Mouse (Mus musculus) limb, embryonic 14.5 days (tissue): ENCODE measurements around the gene Ap1m2. TPM values are rescaled to one million over a fixed set of nuclear protein-coding genes. Genes with fewer than 3 reads are reported as not detected.

Experiments used
- ATAC-seq: fragments of 200-750 bp; cut with Nextera tagmentation; 2 replicates; pipeline ENCODE4 v1.8.0; 2017; ENCODE audit warnings: low read depth, moderate number of reproducible peaks, moderate TSS enrichment; ENCODE audit not compliant: low FRiP score
- DNase-seq: peaks from one replicate; pipeline ENCODE4 v3.0.0-alpha.2; 2015; ENCODE audit warnings: low spot score
- H3K27ac ChIP-seq: fragments of 300-500 bp; sonication (generic); replicated peaks from 2 replicates; pipeline ENCODE4 v1.5.1; 2014; ENCODE audit warnings: low read depth, mild to moderate bottlenecking, low read length, moderate library complexity, mixed read lengths
- H3K27me3 ChIP-seq: fragments of 300-500 bp; sonication (generic); 2 replicates; pipeline ENCODE4 v1.6.1; 2014; ENCODE audit warnings: low read length, mixed read lengths; ENCODE audit not compliant: control insufficient read depth, insufficient read depth
- H3K36me3 ChIP-seq: fragments of 300-500 bp; sonication (generic); 2 replicates; pipeline ENCODE4 v1.6.1; 2014; ENCODE audit warnings: mild to moderate bottlenecking, low read length, moderate library complexity, mixed read lengths; ENCODE audit not compliant: control insufficient read depth, insufficient read depth
- H3K4me1 ChIP-seq: fragments of 300-500 bp; sonication (generic); 2 replicates; pipeline ENCODE4 v1.6.1; 2014; ENCODE audit warnings: antibody characterized with exemption, low read length, mixed read lengths; ENCODE audit not compliant: control insufficient read depth, insufficient read depth
- H3K4me2 ChIP-seq: fragments of 300-500 bp; sonication (generic); replicated peaks from 2 replicates; pipeline ENCODE4 v1.6.1; 2014; ENCODE audit warnings: low read depth, mild to moderate bottlenecking, low read length, moderate library complexity; ENCODE audit not compliant: severe bottlenecking
- H3K4me3 ChIP-seq: fragments of 300-500 bp; sonication (generic); replicated peaks from 2 replicates; pipeline ENCODE4 v1.5.1; 2014; ENCODE audit warnings: low read length
- H3K9ac ChIP-seq: fragments of 300-500 bp; sonication (generic); 2 replicates; pipeline ENCODE4 v1.6.1; 2014; ENCODE audit warnings: mild to moderate bottlenecking, low read depth, low read length, moderate library complexity; ENCODE audit not compliant: severe bottlenecking
- H3K9me3 ChIP-seq: fragments of 300-500 bp; sonication (generic); 2 replicates; pipeline ENCODE4 v1.6.1; 2016; ENCODE audit warnings: low read length; ENCODE audit not compliant: control insufficient read depth
- POLR2A ChIP-seq: fragments of 200-500 bp; IDR thresholded peaks from 2 replicates; pipeline ENCODE4 v1.8.0; 2012; ENCODE audit warnings: inconsistent platforms, mild to moderate bottlenecking, moderate library complexity, borderline replicate concordance; ENCODE audit not compliant: insufficient read depth, insufficient read length; ENCODE audit errors: extremely low read depth
- WGBS: fragments of 180-500 bp; shearing (Covaris S2); extraction: QIAGEN DNeasy Blood & Tissue Kit; methylation state at CpG from one replicate; pipeline ENCODE4 v1.1.7; 2014; 5-methylcytosine and 5-hydroxymethylcytosine counted together
- polyA plus RNA-seq, 2 experiments: library from polyadenylated mRNA; depleted of rRNA in 1 of 2; stranded (reverse) in 1 of 2; unstranded in 1 of 2; fragments of >200 nt; fragmentation: Nextera tagmentation in 1 of 2; extraction: Ambion mirVana in 1 of 2; gene quantifications; 2 replicates each; pipeline versions ENCODE4 v1.2.1 to v1.2.3; 2012 to 2014

Gene Ap1m2
- polyA plus RNA-seq, 2 experiments = 16.3 to 29.3 TPM

DNA sequence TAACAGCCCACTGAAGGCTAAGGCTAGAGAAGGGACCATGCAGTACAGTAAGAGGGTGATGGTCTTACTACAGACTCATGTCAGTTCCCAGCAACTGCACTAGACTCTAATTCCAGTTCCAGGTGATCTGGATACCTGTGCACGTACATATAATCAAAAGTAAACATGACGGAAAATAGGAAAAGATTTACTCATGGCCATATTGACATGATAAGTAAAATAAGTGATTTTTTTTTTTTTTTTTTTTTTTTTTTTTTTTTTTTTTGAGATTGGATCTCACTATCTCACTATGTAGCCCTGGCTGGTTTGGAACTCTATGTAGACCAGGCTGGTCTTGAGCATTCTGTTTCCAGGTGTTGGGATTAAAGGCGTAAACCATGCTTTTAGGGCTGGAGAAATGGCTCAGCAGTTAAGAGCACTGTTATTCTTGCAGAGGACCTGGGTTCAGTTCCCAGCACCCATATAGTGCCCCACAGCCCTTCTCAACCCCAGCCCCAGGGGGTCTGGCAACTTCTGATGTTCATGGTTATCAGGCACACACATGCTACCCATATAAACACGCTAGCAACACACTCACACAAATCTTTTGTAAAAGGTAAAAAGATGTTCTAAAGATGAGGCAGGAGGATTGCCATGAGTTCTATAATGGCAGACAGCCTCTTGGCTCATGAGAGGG is 39.7 kb upstream of the Ap1m2 start:
- DNase-seq (no peak), ATAC-seq (no peak)
- Histone ChIP-seq H3K4me3 (no peak overlapping the region), H3K36me3 (peaks cover 58% of the 10 kb centered on the region), H3K4me2 (no peak overlapping the region), H3K27me3 (no peaks in the 10 kb centered on the region), H3K27ac (no peak overlapping the region), H3K4me1 (0 out of 2 replicates have a peak, but pooled peaks cover 4% of the 10 kb centered on the region), H3K9me3 (no peaks in the 10 kb centered on the region), H3K9ac (no peak overlapping the region)
- 91% methylated on average over 4 of the region's 4 CpGs for WGBS
- TF ChIP-seq POLR2A = no peak

DNA sequence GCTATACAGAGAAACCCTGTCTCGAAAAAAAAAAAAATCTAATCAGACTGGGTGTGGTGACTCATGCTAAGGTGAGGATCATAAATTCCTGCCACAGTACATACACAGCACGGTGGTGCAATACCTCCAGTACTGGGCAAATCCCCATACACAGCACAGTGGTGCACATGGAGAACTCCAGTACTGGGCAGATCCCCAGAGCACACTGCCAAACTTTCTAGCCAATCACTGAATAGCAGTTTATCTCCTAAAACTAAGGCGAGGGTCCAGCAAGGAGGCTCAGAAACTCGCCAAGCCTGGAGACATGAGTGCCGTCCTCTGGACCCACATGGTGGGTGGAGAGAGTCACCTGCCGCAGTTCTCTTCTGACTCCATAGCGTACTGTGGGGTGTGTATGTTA is 39.0 kb upstream of the Ap1m2 start:
- Histone ChIP-seq H3K36me3 (peaks cover 63% of the 10 kb centered on the region), H3K9ac (no peak overlapping the region), H3K4me3 (no peak overlapping the region), H3K4me1 (0 out of 2 replicates have a peak, but pooled peaks cover 4% of the 10 kb centered on the region), H3K9me3 (no peaks in the 10 kb centered on the region), H3K27ac (no peak overlapping the region), H3K27me3 (no peaks in the 10 kb centered on the region), H3K4me2 (no peak overlapping the region)
- TF ChIP-seq POLR2A = no peak
- no peak for DNase-seq
- ATAC-seq = no peak
- WGBS = 92% methylated on average over 7 of the region's 7 CpGs

DNA sequence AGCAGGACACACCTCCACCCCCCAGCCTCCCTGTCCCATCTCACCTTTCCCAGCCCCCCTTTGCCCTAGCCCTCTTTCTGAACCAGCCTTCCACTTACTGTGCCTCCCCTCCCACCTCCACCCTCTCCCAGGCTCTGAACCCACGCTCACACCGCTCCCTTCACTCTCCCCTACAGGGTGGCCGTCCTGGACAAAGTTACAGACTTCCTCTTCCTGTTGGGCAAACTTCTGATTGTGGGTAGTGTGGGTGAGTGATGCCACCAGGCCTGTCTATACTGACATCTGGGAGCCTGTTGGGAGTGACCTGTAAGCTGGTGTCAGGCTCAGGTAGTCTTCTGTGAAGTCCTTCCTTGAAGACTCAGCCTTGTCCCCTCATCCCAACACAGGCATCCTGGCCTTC is 36.0 kb upstream of the Ap1m2 start:
- H3K4me1 ChIP-seq = 0 out of 2 replicates have a peak, but pooled peaks cover 4% of the 10 kb centered on the region
- H3K36me3 ChIP-seq = peaks cover 77% of the 10 kb centered on the region
- H3K9me3 ChIP-seq = no peaks in the 10 kb centered on the region
- H3K9ac ChIP-seq = no peak overlapping the region
- TF ChIP-seq POLR2A = no peak
- no peak overlapping the region for H3K27ac ChIP-seq
- no peak overlapping the region for H3K4me2 ChIP-seq
- H3K27me3 ChIP-seq = no peaks in the 10 kb centered on the region
- H3K4me3 ChIP-seq = no peak overlapping the region
- WGBS = 83% methylated on average over 3 of the region's 3 CpGs
- ATAC-seq (no peak), DNase-seq (no peak)

DNA sequence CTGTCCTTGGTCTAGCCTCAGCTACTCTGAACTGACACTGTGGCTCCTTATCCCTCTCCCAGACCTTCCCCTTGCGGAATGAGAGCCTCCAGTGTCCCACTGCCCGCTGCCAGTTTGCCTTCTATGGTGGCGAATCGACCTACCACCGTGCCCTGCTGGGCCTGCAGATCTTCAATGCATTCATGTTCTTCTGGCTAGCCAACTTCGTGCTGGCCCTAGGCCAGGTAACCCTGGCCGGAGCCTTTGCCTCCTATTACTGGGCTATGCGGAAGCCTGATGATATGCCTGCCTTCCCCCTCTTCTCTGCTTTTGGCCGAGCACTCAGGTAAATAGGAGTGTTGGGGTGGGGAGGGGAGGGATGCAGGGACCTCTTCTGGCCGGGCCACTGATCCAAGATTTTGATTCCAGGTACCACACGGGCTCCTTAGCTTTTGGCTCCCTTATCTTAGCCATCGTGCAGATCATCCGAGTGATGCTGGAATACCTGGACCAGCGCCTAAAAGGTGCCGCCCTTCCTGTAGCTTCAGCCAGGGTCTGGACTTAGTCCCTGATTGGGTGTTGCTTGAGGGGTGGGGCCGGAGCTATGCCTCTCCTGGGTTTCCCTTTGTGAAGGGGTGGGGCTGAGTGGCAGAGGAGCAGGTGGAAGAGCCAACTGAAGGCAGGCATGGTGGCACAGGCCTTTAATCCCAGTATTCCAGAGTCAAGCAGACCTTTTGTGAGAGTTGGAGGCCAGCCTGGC is 34.7 kb upstream of the Ap1m2 start:
- ATAC-seq (no peak), DNase-seq (no peak)
- Histone ChIP-seq H3K9me3 (no peaks in the 10 kb centered on the region), H3K36me3 (peaks cover 84% of the 10 kb centered on the region), H3K9ac (no peak overlapping the region), H3K27me3 (no peaks in the 10 kb centered on the region), H3K27ac (no peak overlapping the region), H3K4me2 (no peak overlapping the region), H3K4me1 (no peaks in the 10 kb centered on the region), H3K4me3 (no peak overlapping the region)
- 72% methylated on average over 16 of the region's 16 CpGs for WGBS
- no peak for TF ChIP-seq POLR2A

DNA sequence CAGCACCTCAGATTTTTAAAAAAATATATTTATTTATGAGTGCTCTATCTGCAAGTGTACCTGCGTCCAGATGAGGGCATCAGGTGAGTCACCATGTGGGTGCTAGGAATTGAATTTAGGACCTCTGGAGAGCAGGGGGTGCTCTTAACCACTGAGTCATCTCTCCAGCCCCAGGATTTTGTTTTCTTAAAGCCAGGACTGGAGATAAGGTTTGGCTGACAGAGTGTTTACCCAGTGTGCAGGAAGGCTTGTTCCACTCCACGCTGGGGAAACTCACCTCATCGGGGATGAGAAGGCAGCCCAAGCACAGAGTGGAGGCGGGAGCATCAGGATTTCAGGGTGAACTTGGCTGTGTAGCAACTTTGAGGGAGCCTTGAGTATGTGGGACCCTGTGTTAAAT is 28.3 kb upstream of the Ap1m2 start:
- H3K4me1 ChIP-seq = peaks cover 4% of the 10 kb centered on the region; the same call in 1 of the 2 replicates
- no peak overlapping the region for H3K4me3 ChIP-seq
- no peaks in the 10 kb centered on the region for H3K27me3 ChIP-seq
- no peak for ATAC-seq
- WGBS = 94% methylated on average over 4 of the region's 4 CpGs
- peaks cover 50% of the 10 kb centered on the region for H3K36me3 ChIP-seq
- no peak overlapping the region for H3K4me2 ChIP-seq
- no peak for TF ChIP-seq POLR2A
- H3K9me3 ChIP-seq = no peaks in the 10 kb centered on the region
- no peak overlapping the region for H3K27ac ChIP-seq
- H3K9ac ChIP-seq = no peak overlapping the region
- no peak for DNase-seq
